Mouse (Mus musculus) embryonic fibroblast, embryonic 13.5 days (primary cell): ENCODE measurements at regions not wholly inside any gene's neighbourhood (a gene's known extent, or its start where the extent isn't known, plus 50 kb on each side); places are given as distances from the start of the nearest gene placed in this dataset.

Experiments used
- H3K27ac ChIP-seq: 2 replicates; pipeline ENCODE4 v1.5.1; 2012; ENCODE audit warnings: low read length, control low read depth, inconsistent platforms; ENCODE audit not compliant: insufficient read depth
- H3K4me1 ChIP-seq: 2 replicates; pipeline ENCODE4 v1.6.1; 2011; ENCODE audit warnings: low read length; ENCODE audit not compliant: control insufficient read depth, insufficient read depth
- H3K4me3 ChIP-seq: 2 replicates; pipeline ENCODE4 v1.5.1; 2011; ENCODE audit warnings: mild to moderate bottlenecking, control low read depth, low read length; ENCODE audit not compliant: insufficient read depth
- CTCF ChIP-seq: IDR thresholded peaks from 2 replicates; pipeline ENCODE4 v1.5.1; 2011; ENCODE audit warnings: mild to moderate bottlenecking, control low read depth, low read length, moderate library complexity, borderline replicate concordance; ENCODE audit not compliant: insufficient read depth
- POLR2A ChIP-seq: IDR thresholded peaks from 2 replicates; pipeline ENCODE4 v1.6.1; 2011; ENCODE audit warnings: low read depth, mild to moderate bottlenecking, control low read depth, low read length, moderate library complexity

DNA sequence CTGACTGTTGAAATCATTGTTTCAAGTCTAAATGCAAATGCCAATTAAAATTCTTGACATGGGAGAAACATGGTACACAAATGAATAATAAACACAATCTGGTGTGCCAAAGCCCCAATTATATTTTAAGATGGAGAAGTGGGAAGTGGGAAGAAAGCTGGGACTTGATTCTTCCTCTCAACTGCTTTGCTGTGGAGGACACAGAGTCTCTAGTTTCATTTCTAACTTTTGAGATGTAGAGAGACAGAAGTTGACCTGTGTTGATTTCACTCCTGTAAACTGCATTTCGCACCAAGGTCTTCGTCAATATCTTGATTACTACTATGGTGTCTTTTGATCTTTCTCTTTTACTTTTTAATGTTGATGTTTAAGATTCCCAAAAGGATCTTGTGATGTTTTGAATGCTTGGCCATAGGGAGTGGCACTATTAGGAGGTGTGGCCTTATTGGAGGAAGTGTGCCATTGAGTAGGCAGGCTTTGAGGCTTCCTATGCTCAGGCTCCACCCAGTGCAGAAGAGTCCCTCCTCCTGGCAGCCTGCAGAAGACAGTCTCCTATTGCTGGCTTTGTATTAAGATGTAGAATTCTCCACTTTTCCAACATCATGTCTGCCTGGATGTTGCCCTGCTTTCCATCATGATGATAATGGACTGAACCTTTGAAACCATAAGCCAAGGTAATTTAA, 447.4 kb upstream of the Zfp462 start:
- H3K27ac ChIP-seq: no peak overlapping the region
- H3K4me1 ChIP-seq: peaks cover 4% of the 10 kb centered on the region; the same call in 1 of the 2 replicates
- TF ChIP-seq CTCF (no peak), POLR2A (no peak)
- no peak overlapping the region for H3K4me3 ChIP-seq

GRCm38 (mm10) chr4:54515934-54516333, 428.9 kb upstream of the Zfp462 start:
- Histone ChIP-seq H3K4me3 (no peak overlapping the region), H3K4me1 (no peaks in the 10 kb centered on the region), H3K27ac (no peak overlapping the region)
- TF ChIP-seq CTCF: no peak
- TF ChIP-seq POLR2A: no peak

DNA sequence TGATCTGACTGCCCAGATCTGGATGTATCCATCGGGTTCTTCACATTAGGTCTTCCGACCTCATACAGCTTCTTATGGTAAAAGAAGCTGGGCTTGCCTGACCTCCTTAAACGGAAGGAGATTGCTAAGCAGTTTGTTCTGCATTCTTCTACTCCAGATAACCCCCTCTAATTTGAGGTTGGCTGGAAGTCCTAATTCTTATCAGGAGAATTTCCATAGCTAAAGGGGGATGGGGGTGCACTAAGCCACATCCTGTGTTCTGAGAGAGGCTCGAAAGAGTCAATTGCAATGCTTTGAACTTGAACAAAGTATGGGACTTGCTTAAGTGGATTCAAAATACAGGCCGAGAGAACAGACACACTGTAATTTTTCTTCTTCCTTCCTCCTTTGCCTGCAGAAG, 421.6 kb upstream of the Zfp462 start:
- Histone ChIP-seq H3K4me3 (no peak overlapping the region), H3K4me1 (peaks cover 2% of the 10 kb centered on the region), H3K27ac (no peak overlapping the region)
- TF ChIP-seq CTCF: no peak
- TF ChIP-seq POLR2A: no peak

- H3K27ac ChIP-seq: no peak overlapping the region
- peaks cover 2% of the 10 kb centered on the region for H3K4me1 ChIP-seq
- TF ChIP-seq CTCF (no peak), POLR2A (no peak)
- H3K4me3 ChIP-seq: no peak overlapping the region
These were observed 418.8 kb upstream of the Zfp462 start for GRCm38 (mm10) chr4:54526003-54526586.

- H3K27ac ChIP-seq: no peak overlapping the region
- TF ChIP-seq POLR2A (no peak), CTCF (no peak)
- peaks cover 2% of the 10 kb centered on the region for H3K4me1 ChIP-seq
- no peak overlapping the region for H3K4me3 ChIP-seq
These were observed 417.2 kb upstream of the Zfp462 start for GRCm38 (mm10) chr4:54527660-54528059.

GRCm38 (mm10) chr4:54531739-54532138, 413.1 kb upstream of the Zfp462 start:
- TF ChIP-seq POLR2A (no peak), CTCF (no peak)
- Histone ChIP-seq H3K4me1 (no peaks in the 10 kb centered on the region; the same call in 1 of the 2 replicates), H3K27ac (no peak overlapping the region), H3K4me3 (no peak overlapping the region)

DNA sequence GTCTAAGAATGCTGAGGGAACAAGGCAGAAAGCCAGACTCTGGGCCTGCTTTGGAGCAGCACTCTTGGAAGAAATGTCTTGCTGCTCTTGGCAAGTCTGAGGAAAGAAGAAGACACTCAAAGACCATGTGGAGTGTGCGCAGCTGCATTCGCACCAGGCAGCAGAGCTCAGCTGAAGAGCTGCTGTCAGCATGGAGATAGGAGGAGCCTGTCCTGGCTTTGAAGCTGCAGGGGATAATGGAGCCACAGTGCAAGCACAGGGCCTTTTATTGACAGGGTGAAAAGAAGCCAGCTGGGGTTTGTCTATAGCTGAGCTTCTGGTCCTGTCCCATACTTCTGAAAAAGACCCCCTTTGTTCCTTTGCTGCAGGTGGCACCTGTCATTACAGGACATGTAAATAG, 411.0 kb upstream of the Zfp462 start:
- Histone ChIP-seq H3K4me3 (no peak overlapping the region), H3K27ac (no peak overlapping the region)
- TF ChIP-seq POLR2A (no peak), CTCF (no peak)

DNA sequence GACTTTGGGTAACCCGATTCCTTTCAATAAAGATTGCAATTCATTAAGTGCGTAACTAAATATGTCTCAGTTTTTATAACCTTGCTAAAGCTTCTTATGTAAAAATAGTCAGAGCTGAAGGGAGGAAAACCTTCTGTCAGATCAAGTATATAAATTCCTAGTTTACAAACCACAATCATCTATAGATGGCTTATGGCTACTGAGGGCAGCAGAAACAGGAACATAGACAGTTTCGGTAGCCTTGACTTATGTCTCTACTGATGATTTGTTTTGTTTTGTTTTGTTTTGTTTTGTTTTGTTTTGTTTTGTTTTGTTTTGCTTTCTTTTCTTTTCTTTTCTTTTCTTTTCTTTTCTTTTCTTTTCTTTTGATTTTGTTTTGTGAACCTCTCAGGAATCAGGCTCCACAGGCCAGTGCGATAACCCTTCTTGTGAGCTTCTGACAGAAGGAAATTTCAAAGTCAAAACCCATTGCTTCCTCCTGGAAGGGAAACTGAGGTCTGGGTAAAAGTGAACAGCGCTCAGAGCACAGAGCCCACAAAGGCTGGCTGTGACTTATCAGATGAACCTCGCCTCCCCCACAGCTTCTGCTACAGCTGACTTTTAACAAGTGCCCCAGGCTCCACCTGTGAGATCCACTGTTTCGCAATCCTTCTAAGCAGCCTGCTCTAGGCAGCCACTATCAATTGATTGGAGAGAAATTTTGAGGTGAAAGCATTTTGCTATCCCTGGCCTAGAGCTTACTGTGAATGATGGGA, 391.8 kb upstream of the Zfp462 start:
- no peak overlapping the region for H3K27ac ChIP-seq
- TF ChIP-seq CTCF (no peak), POLR2A (no peak)
- H3K4me3 ChIP-seq: no peak overlapping the region

More for the DNA sequence above, 411.0 kb upstream of the Zfp462 start:
- no peaks in the 10 kb centered on the region for H3K4me1 ChIP-seq

GRCm38 (mm10) chr4:54563075-54563474, 381.8 kb upstream of the Zfp462 start:
- no peak overlapping the region for H3K4me3 ChIP-seq
- TF ChIP-seq POLR2A (no peak), CTCF (no peak)
- H3K4me1 ChIP-seq: no peaks in the 10 kb centered on the region
- H3K27ac ChIP-seq: no peak overlapping the region

More for the DNA sequence above, 391.8 kb upstream of the Zfp462 start:
- no peaks in the 10 kb centered on the region for H3K4me1 ChIP-seq

DNA sequence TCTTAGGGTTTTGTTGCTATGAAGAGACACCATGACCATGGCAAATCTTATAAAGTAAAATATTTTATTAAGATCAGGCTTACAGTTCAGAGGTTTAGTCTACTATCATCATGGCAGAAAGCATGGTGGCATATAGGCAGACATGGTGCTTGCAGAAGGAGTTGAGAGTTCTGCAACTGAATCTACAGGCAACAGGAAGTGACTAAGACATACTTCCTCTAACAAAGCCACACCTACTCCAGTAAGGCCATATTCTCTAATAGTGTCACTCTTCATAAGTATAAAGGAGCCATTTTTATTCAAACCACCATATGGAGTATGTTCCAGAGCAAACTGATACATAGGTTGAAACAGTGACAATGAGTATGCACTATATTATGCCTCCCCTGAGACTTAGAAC, 371.7 kb upstream of the Zfp462 start:
- H3K4me3 ChIP-seq: no peak overlapping the region
- H3K4me1 ChIP-seq: no peaks in the 10 kb centered on the region
- no peak overlapping the region for H3K27ac ChIP-seq
- TF ChIP-seq POLR2A (no peak), CTCF (no peak)
